Mouse (Mus musculus) heart, adult 2 months (tissue): ENCODE measurements at regions not wholly inside any gene's neighbourhood (a gene's known extent, or its start where the extent isn't known, plus 50 kb on each side); places are given as distances from the start of the nearest gene placed in this dataset.

Experiments used
- CTCF ChIP-seq: fragments of 200-600 bp; IDR thresholded peaks from 2 replicates; pipeline ENCODE4 v1.8.1; 2022; ENCODE audit warnings: antibody characterized with exemption, mild to moderate bottlenecking, moderate library complexity
- POLR2A ChIP-seq: fragments of 200-500 bp; IDR thresholded peaks from 2 replicates; pipeline ENCODE4 v1.6.1; 2011; ENCODE audit warnings: mild to moderate bottlenecking, low read depth, low read length, control low read depth; ENCODE audit not compliant: insufficient read depth

GRCm38 (mm10) chr16:76786405-76787155 is 226.9 kb upstream of the Usp25 start:
- TF ChIP-seq POLR2A (no peak), CTCF (peak; percentile 85)
